Mouse (Mus musculus): ENCODE data around the gene Exoc7. TPM values are rescaled to one million over a fixed set of nuclear protein-coding genes. Genes with fewer than 3 reads are reported as not detected.

Exoc7 gene
- polyA plus RNA-seq, 1 experiment from 2014 or later, result 118 TPM

- Histone ChIP-seq H3K9me3 (ENCODE audit: control insufficient read depth, low read length) (no peaks in the 10 kb centered on the region), H3K4me1 (replicated peaks; ENCODE audit: control insufficient read depth, insufficient read depth, low read length) (no peaks in the 10 kb centered on the region), H3K9ac (no peak overlapping the region), H3K36me3 (replicated peaks; ENCODE audit: control insufficient read depth, insufficient read depth) (peaks cover 96% of the 10 kb centered on the region), H3K4me2 (replicated peaks) (no peak overlapping the region), H3K27me3 (ENCODE audit: control insufficient read depth, insufficient read depth, low read length) (no peaks in the 10 kb centered on the region), H3K27ac (no peak overlapping the region), H3K4me3 (replicated peaks; ENCODE audit: low read length) (no peak overlapping the region)
- DNase-seq (ENCODE audit: low spot score) (no peak), ATAC-seq (ENCODE audit: low FRiP score) (no peak)
- 87% methylated on average over 22 of the region's 22 CpGs for WGBS
Observed at GRCm38 (mm10) chr11:116255090-116255981, 51.7 kb downstream of the Exoc7 start.

- 92% methylated on average over 9 of the region's 9 CpGs for WGBS
- Histone ChIP-seq H3K9ac (no peak overlapping the region), H3K4me2 (replicated peaks) (no peak overlapping the region), H3K4me3 (replicated peaks; ENCODE audit: low read length) (no peak overlapping the region), H3K27me3 (ENCODE audit: control insufficient read depth, insufficient read depth, low read length) (no peaks in the 10 kb centered on the region), H3K36me3 (replicated peaks; ENCODE audit: control insufficient read depth, insufficient read depth) (peaks cover 96% of the 10 kb centered on the region), H3K9me3 (ENCODE audit: control insufficient read depth, low read length) (no peaks in the 10 kb centered on the region), H3K4me1 (replicated peaks; ENCODE audit: control insufficient read depth, insufficient read depth, low read length) (no peaks in the 10 kb centered on the region), H3K27ac (no peak overlapping the region)
- DNase-seq (ENCODE audit: low spot score) (no peak), ATAC-seq (ENCODE audit: low FRiP score) (no peak)
Observed at GRCm38 (mm10) chr11:116254627-116255026, 52.4 kb downstream of the Exoc7 start.

GRCm38 (mm10) chr11:116253076-116253600, 53.9 kb downstream of the Exoc7 start:
- no peak overlapping the region for H3K4me3 ChIP-seq (replicated peaks; ENCODE audit: low read length)
- H3K27me3 ChIP-seq (ENCODE audit: control insufficient read depth, insufficient read depth, low read length), result no peaks in the 10 kb centered on the region
- H3K9me3 ChIP-seq (ENCODE audit: control insufficient read depth, low read length), result no peaks in the 10 kb centered on the region
- no peak for DNase-seq (ENCODE audit: low spot score)
- H3K9ac ChIP-seq, result no peak overlapping the region
- WGBS, result 97% methylated on average over 3 of the region's 3 CpGs
- no peak overlapping the region for H3K4me2 ChIP-seq (replicated peaks)
- no peaks in the 10 kb centered on the region for H3K4me1 ChIP-seq (replicated peaks; ENCODE audit: control insufficient read depth, insufficient read depth, low read length)
- H3K27ac ChIP-seq, result no peak overlapping the region
- peaks cover 96% of the 10 kb centered on the region for H3K36me3 ChIP-seq (replicated peaks; ENCODE audit: control insufficient read depth, insufficient read depth)
- ATAC-seq (ENCODE audit: low FRiP score), result no peak

GRCm38 (mm10) chr11:116250898-116251297, 56.1 kb downstream of the Exoc7 start:
- ATAC-seq (ENCODE audit: low FRiP score), result no peak
- Histone ChIP-seq H3K4me1 (replicated peaks; ENCODE audit: control insufficient read depth, insufficient read depth, low read length) (no peaks in the 10 kb centered on the region), H3K27ac (no peak overlapping the region), H3K4me2 (replicated peaks) (no peak overlapping the region), H3K9me3 (ENCODE audit: control insufficient read depth, low read length) (no peaks in the 10 kb centered on the region), H3K9ac (no peak overlapping the region), H3K4me3 (replicated peaks; ENCODE audit: low read length) (no peak overlapping the region), H3K27me3 (ENCODE audit: control insufficient read depth, insufficient read depth, low read length) (no peaks in the 10 kb centered on the region), H3K36me3 (replicated peaks; ENCODE audit: control insufficient read depth, insufficient read depth) (peaks cover 100% of the 10 kb centered on the region)
- WGBS, result 95% methylated on average over 8 of the region's 8 CpGs
- DNase-seq (ENCODE audit: low spot score), result no peak

- Histone ChIP-seq H3K27me3 (ENCODE audit: control insufficient read depth, insufficient read depth, low read length) (no peaks in the 10 kb centered on the region), H3K9ac (no peak overlapping the region), H3K9me3 (ENCODE audit: control insufficient read depth, low read length) (no peaks in the 10 kb centered on the region), H3K4me2 (replicated peaks) (no peak overlapping the region), H3K4me1 (replicated peaks; ENCODE audit: control insufficient read depth, insufficient read depth, low read length) (no peaks in the 10 kb centered on the region), H3K4me3 (replicated peaks; ENCODE audit: low read length) (no peak overlapping the region), H3K27ac (no peak overlapping the region), H3K36me3 (replicated peaks; ENCODE audit: control insufficient read depth, insufficient read depth) (peaks cover 99% of the 10 kb centered on the region)
- 90% methylated on average over 14 of the region's 14 CpGs for WGBS
- DNase-seq (ENCODE audit: low spot score) (no peak), ATAC-seq (ENCODE audit: low FRiP score) (no peak)
Observed at GRCm38 (mm10) chr11:116247502-116248222, 59.4 kb downstream of the Exoc7 start.

- ATAC-seq (ENCODE audit: low FRiP score), result no peak
- Histone ChIP-seq H3K4me1 (replicated peaks; ENCODE audit: control insufficient read depth, insufficient read depth, low read length) (no peaks in the 10 kb centered on the region), H3K9me3 (ENCODE audit: control insufficient read depth, low read length) (no peaks in the 10 kb centered on the region), H3K9ac (no peak overlapping the region), H3K36me3 (replicated peaks; ENCODE audit: control insufficient read depth, insufficient read depth) (peaks cover 83% of the 10 kb centered on the region), H3K4me2 (replicated peaks) (no peak overlapping the region), H3K4me3 (replicated peaks; ENCODE audit: low read length) (no peak overlapping the region), H3K27ac (no peak overlapping the region), H3K27me3 (ENCODE audit: control insufficient read depth, insufficient read depth, low read length) (no peaks in the 10 kb centered on the region)
- DNase-seq (ENCODE audit: low spot score), result no peak
- 73% methylated on average over 6 of the region's 6 CpGs for WGBS
Observed at GRCm38 (mm10) chr11:116245616-116246015, 61.4 kb downstream of the Exoc7 start.

GRCm38 (mm10) chr11:116244580-116244979, 62.5 kb downstream of the Exoc7 start:
- Histone ChIP-seq H3K9me3 (ENCODE audit: control insufficient read depth, low read length) (no peaks in the 10 kb centered on the region), H3K4me1 (replicated peaks; ENCODE audit: control insufficient read depth, insufficient read depth, low read length) (peaks cover 3% of the 10 kb centered on the region; the same call in 1 of the 2 replicates), H3K36me3 (replicated peaks; ENCODE audit: control insufficient read depth, insufficient read depth) (peaks cover 73% of the 10 kb centered on the region), H3K27ac (no peak overlapping the region), H3K4me3 (replicated peaks; ENCODE audit: low read length) (no peak overlapping the region), H3K4me2 (replicated peaks) (no peak overlapping the region), H3K9ac (no peak overlapping the region), H3K27me3 (ENCODE audit: control insufficient read depth, insufficient read depth, low read length) (no peaks in the 10 kb centered on the region)
- ATAC-seq (ENCODE audit: low FRiP score), result no peak
- 85% methylated on average over 8 of the region's 8 CpGs for WGBS
- no peak for DNase-seq (ENCODE audit: low spot score)

- Histone ChIP-seq H3K27ac (no peak overlapping the region), H3K4me1 (replicated peaks; ENCODE audit: control insufficient read depth, insufficient read depth, low read length) (peaks cover 6% of the 10 kb centered on the region; the same call in 1 of the 2 replicates), H3K4me3 (replicated peaks; ENCODE audit: low read length) (no peak overlapping the region), H3K9ac (no peak overlapping the region), H3K36me3 (replicated peaks; ENCODE audit: control insufficient read depth, insufficient read depth) (peaks cover 45% of the 10 kb centered on the region), H3K27me3 (ENCODE audit: control insufficient read depth, insufficient read depth, low read length) (peaks cover 11% of the 10 kb centered on the region), H3K4me2 (replicated peaks) (no peak overlapping the region), H3K9me3 (ENCODE audit: control insufficient read depth, low read length) (no peaks in the 10 kb centered on the region)
- WGBS, result 44% methylated on average over 12 of the region's 12 CpGs
- ATAC-seq (ENCODE audit: low FRiP score) (no peak), DNase-seq (ENCODE audit: low spot score) (no peak)
Observed at GRCm38 (mm10) chr11:116241744-116242235, 65.2 kb downstream of the Exoc7 start.

- peaks cover 25% of the 10 kb centered on the region for H3K36me3 ChIP-seq (replicated peaks; ENCODE audit: control insufficient read depth, insufficient read depth)
- peaks cover 11% of the 10 kb centered on the region for H3K27me3 ChIP-seq (ENCODE audit: control insufficient read depth, insufficient read depth, low read length)
- H3K9me3 ChIP-seq (ENCODE audit: control insufficient read depth, low read length), result no peaks in the 10 kb centered on the region
- DNase-seq (ENCODE audit: low spot score), result no peak
- no peak overlapping the region for H3K4me3 ChIP-seq (replicated peaks; ENCODE audit: low read length)
- H3K9ac ChIP-seq, result no peak overlapping the region
- no peak overlapping the region for H3K4me2 ChIP-seq (replicated peaks)
- 13% methylated on average over 7 of the region's 7 CpGs for WGBS
- H3K4me1 ChIP-seq (replicated peaks; ENCODE audit: control insufficient read depth, insufficient read depth, low read length), result peaks cover 6% of the 10 kb centered on the region; the same call in 1 of the 2 replicates
- ATAC-seq (ENCODE audit: low FRiP score), result no peak
- no peak overlapping the region for H3K27ac ChIP-seq
Observed at GRCm38 (mm10) chr11:116239797-116240196, 67.2 kb downstream of the Exoc7 start.
